In genomic region chr9:66919382-66919971, GRCm38 (mm10) we compare ENCODE assay signal across 8 mouse cellular contexts. TPM values are rescaled to one million over a fixed set of nuclear protein-coding genes. Genes with fewer than 3 reads are reported as not detected.
A peak's percentile ranks its signal among the peaks of the same experiment; 100 is the strongest.
DNase-seq lines count a peak whose midpoint lies in the region; ATAC-seq lines count a peak whose summit lies in the region.

Gene Rab8b (minus strand): TSS chr9:66919687.

- ATAC-seq in megakaryocyte progenitor cell, adult 5-6 weeks (replicated peaks; ENCODE audit: poor library complexity): peak; percentile 81

- DNase-seq in adipocyte (ENCODE audit: low spot score): peak; percentile 96
- DNase-seq in embryo, embryonic 10 days (ENCODE audit: low spot score): peak; percentile 98
- peak; percentile 98 for DNase-seq in gastrocnemius, postnatal 10 days
- peak; percentile 98 for DNase-seq in induced T-regulatory cell, adult 2 months (ENCODE audit: low read depth)
- DNase-seq in left cerebral cortex, adult 9 months (ENCODE audit: low spot score in 2 of 2): peak; percentile 84 to 96
- DNase-seq in right cerebral cortex, postnatal 14 days: peak; percentile 97
- DNase-seq in urinary bladder, postnatal 36 days (ENCODE audit: low spot score in 2 of 2): peak; percentile 90 to 97

RNA-seq across cellular contexts. Expression of gene Rab8b, which starts in this region (rescaled TPM):
- total RNA-seq in gastrocnemius, postnatal 10 days (2021): 10 to 100 TPM; 12.6 to 15.4 TPM
- total RNA-seq in megakaryocyte progenitor cell, adult 5-6 weeks (2015): 45.6 and 48.8 TPM in 2 replicates
- total RNA-seq in megakaryocyte progenitor cell, adult 5-6 weeks (2017): 78.3 and 81.2 TPM in 2 replicates

Comparison
In these comparisons a context has a peak if more than half of its experiments do, and no peak if none do; other contexts are left out.
1. Peak in every context shown above with its lines: DNase-seq and ATAC-seq.